ENCODE assay signal across 17 mouse cellular contexts in the genomic region with DNA sequence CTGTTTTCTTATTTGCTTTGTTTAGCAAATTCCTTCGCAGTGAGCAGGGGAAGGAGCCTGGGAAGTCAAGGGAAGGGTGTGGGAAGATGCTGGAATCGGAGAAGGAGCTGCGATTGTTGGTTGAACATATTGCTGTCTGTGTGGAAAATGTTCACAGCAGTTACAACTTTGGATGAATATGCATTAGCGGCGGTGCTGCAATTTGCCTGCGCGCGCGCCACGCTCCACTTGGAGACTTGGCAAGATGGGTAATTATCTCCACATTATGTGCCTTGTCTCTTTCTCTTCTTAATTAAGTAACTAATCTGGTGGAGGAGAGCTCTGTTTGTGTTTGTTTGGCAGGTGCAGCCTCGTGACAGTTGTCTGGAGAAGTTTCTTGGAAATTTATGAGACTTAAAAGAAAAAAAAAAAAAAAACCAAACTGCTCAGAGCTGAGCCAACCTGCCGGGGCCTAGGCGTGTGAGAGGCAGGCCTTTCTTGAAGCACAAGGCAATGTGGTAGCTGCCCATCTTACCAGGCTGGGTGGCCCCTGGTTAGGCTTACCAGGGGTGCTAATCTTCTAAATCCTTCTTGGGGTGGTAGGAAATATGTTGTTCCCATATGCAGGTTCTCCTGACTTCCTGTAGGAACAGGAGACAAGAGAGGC.
DNase-seq lines count a peak whose midpoint lies in the region; TF ChIP-seq lines count a peak whose summit lies in the region.
"Had no signal": no experiment of that assay in that cellular context is flagged by ENCODE, and none has a peak within 500 bp of the region (broad histone marks: within the 10 kb centered on the region; RNA-seq: fewer than 3 reads in every experiment).

No protein-coding gene starts in this region.

- peak; percentile 53 for DNase-seq in layer of hippocampus, adult 11-12 months (ENCODE audit: low spot score)
- DNase-seq in layer of hippocampus, adult 9-10 months (ENCODE audit: low spot score): no peak
- peak; percentile 35 to 78 for DNase-seq in frontal cortex, adult 2 months (ENCODE audit: extremely low spot score in 1 of 2, low spot score in 1 of 2)
- peak; percentile 50 to 56 for DNase-seq in left cerebral cortex, adult 2 months (ENCODE audit: extremely low spot score in 1 of 2, low spot score in 2 of 2)
- DNase-seq in right cerebral cortex, postnatal 25 days: peak; percentile 65
- no peak for DNase-seq in spleen, postnatal 10 days (ENCODE audit: low spot score in 2 of 2)
- no peak for DNase-seq in thymus, postnatal 10 days (ENCODE audit: low spot score in 2 of 2)
- no peak for DNase-seq in lung, adult 18-20 months
- DNase-seq: adrenal gland, postnatal 25 days; B cell, adult 2 months; cerebellum, postnatal 36 days; heart, postnatal 14 days; spleen, adult 18-20 months had no signal

- intact Hi-C loops in left cerebral cortex, adult 2 months (cut with DNase I): loop anchor here (5.0 kb wide), 1 partner anchor 279 kb away; a partner anchor contains a TSS

- H3K4me3 ChIP-seq in left cerebral cortex, adult 2 months: no peak overlapping the region
- H3K4me3 ChIP-seq: limb, embryonic 10.5 days; midbrain, embryonic 12.5 days had no signal

- no peak overlapping the region for H3K27ac ChIP-seq in left cerebral cortex, adult 2 months
- H3K27ac ChIP-seq: kidney, postnatal 0 days; limb, embryonic 10.5 days; liver, embryonic 14.5 days; midbrain, embryonic 12.5 days had no signal

- TF ChIP-seq CTCF in left cerebral cortex, adult 2 months (IDR thresholded peaks at IDR 0.05): no peak

Comparison
In these comparisons a context has a peak if more than half of its experiments do, and no peak if none do; other contexts are left out.
1. DNase-seq: peak in layer of hippocampus, adult 11-12 months (single experiment), frontal cortex, adult 2 months (2 of 2), left cerebral cortex, adult 2 months (2 of 2) and right cerebral cortex, postnatal 25 days (single experiment); none in layer of hippocampus, adult 9-10 months (single experiment), spleen, postnatal 10 days (0 of 2), thymus, postnatal 10 days (0 of 2) and lung, adult 18-20 months (0 of 2).